In genomic region chr2:179480800-179481200, GRCm38 (mm10) we compare ENCODE assay signal across 15 mouse cellular contexts. TPM values are rescaled to one million over a fixed set of nuclear protein-coding genes. Genes with fewer than 3 reads are reported as not detected.
DNase-seq lines count a peak whose midpoint lies in the region; ATAC-seq and TF ChIP-seq lines count a peak whose summit lies in the region.
"Had no signal": no experiment of that assay in that cellular context is flagged by ENCODE, and none has a peak within 500 bp of the region (broad histone marks: within the 10 kb centered on the region; RNA-seq: fewer than 3 reads in every experiment).

No protein-coding gene starts in this region.

- H3K4me1 ChIP-seq in midbrain, embryonic 10.5 days = peaks cover 14% of the 10 kb centered on the region
- H3K4me1 ChIP-seq in midbrain, embryonic 11.5 days (ENCODE audit: control insufficient read depth, insufficient read depth, low read length) = no peaks in the 10 kb centered on the region
- H3K4me1 ChIP-seq in forebrain, embryonic 16.5 days (replicated peaks; ENCODE audit: control insufficient read depth, insufficient read depth, low read length) = peaks cover 28% of the 10 kb centered on the region
- H3K4me1 ChIP-seq in hindbrain, postnatal 0 days (ENCODE audit: insufficient read depth, low read length) = peaks cover 4% of the 10 kb centered on the region; the same call in 1 of the 2 replicates
- peaks cover 34% of the 10 kb centered on the region for H3K4me1 ChIP-seq in neural tube, embryonic 13.5 days (replicated peaks)
- H3K4me1 ChIP-seq: limb, embryonic 15.5 days; megakaryocyte, embryonic 14.5 days had no signal

- ATAC-seq in midbrain, embryonic 11.5 days (ENCODE audit: low FRiP score) = no peak
- ATAC-seq in forebrain, embryonic 16.5 days = peak; percentile 86
- ATAC-seq in hindbrain, postnatal 0 days = peak; percentile 84
- peak; percentile 86 for ATAC-seq in neural tube, embryonic 13.5 days (ENCODE audit: low read depth)

- no peaks in the 10 kb centered on the region for H3K9me3 ChIP-seq in midbrain, embryonic 10.5 days (replicated peaks)
- no peaks in the 10 kb centered on the region for H3K9me3 ChIP-seq in midbrain, embryonic 11.5 days (ENCODE audit: control insufficient read depth, low read length)
- no peaks in the 10 kb centered on the region for H3K9me3 ChIP-seq in forebrain, embryonic 16.5 days (ENCODE audit: control insufficient read depth, low read length)
- H3K9me3 ChIP-seq in hindbrain, postnatal 0 days (ENCODE audit: low read length) = no peaks in the 10 kb centered on the region
- H3K9me3 ChIP-seq in neural tube, embryonic 13.5 days = no peaks in the 10 kb centered on the region
- H3K9me3 ChIP-seq: embryonic facial prominence, embryonic 12.5 days; limb, embryonic 15.5 days had no signal

- 0 out of 2 replicates have a peak overlapping the region, but pooled peaks have one; percentile 28 for H3K27ac ChIP-seq in midbrain, embryonic 10.5 days (replicated peaks)
- no peak overlapping the region for H3K27ac ChIP-seq in midbrain, embryonic 11.5 days (ENCODE audit: low read depth, low read length)
- peak overlapping the region; percentile 44; the same call in 1 of the 2 replicates for H3K27ac ChIP-seq in forebrain, embryonic 16.5 days (ENCODE audit: low read length)
- H3K27ac ChIP-seq in hindbrain, postnatal 0 days = no peak overlapping the region
- peak overlapping the region; percentile 74 for H3K27ac ChIP-seq in neural tube, embryonic 13.5 days (replicated peaks)
- H3K27ac ChIP-seq: embryonic facial prominence, embryonic 12.5 days; kidney, postnatal 0 days; limb, embryonic 15.5 days had no signal

- no peak overlapping the region for H3K9ac ChIP-seq in midbrain, embryonic 11.5 days (ENCODE audit: low read length)
- no peak overlapping the region for H3K9ac ChIP-seq in forebrain, embryonic 16.5 days (replicated peaks; ENCODE audit: low read depth, low read length)
- no peak overlapping the region for H3K9ac ChIP-seq in hindbrain, postnatal 0 days (replicated peaks; ENCODE audit: low read length)
- H3K9ac ChIP-seq in neural tube, embryonic 13.5 days = no peak overlapping the region
- H3K9ac ChIP-seq: embryonic facial prominence, embryonic 12.5 days; limb, embryonic 15.5 days had no signal

- no peak overlapping the region for H3K4me3 ChIP-seq in midbrain, embryonic 10.5 days
- H3K4me3 ChIP-seq in midbrain, embryonic 11.5 days (ENCODE audit: low read depth, low read length) = no peak overlapping the region
- no peak overlapping the region for H3K4me3 ChIP-seq in forebrain, embryonic 16.5 days (replicated peaks; ENCODE audit: low read length)
- no peak overlapping the region for H3K4me3 ChIP-seq in hindbrain, postnatal 0 days (ENCODE audit: low read length)
- H3K4me3 ChIP-seq in neural tube, embryonic 13.5 days = no peak overlapping the region
- H3K4me3 ChIP-seq: embryonic facial prominence, embryonic 12.5 days; limb, embryonic 15.5 days; megakaryocyte, embryonic 14.5 days had no signal

- TF ChIP-seq CTCF in hindbrain, postnatal 0 days (IDR thresholded peaks at IDR 0.05; ENCODE audit: low read depth) = no peak

- DNase-seq in midbrain, embryonic 10.5 days (ENCODE audit: low spot score) = no peak
- DNase-seq in midbrain, embryonic 11.5 days (ENCODE audit: low spot score, missing footprints) = no peak
- peak; percentile 77 for DNase-seq in hindbrain, postnatal 0 days (ENCODE audit: low spot score)
- no peak for DNase-seq in heart, adult 9 months (ENCODE audit: low spot score in 2 of 2)
- DNase-seq in lung, adult 18-20 months = no peak
- DNase-seq: heart, postnatal 4 days; kidney, adult 11 months; lung, postnatal 14 days; thymus, postnatal 4 days had no signal

- WGBS in midbrain, embryonic 10.5 days = 80% methylated on average over 5 of the region's 5 CpGs
- WGBS in midbrain, embryonic 11.5 days = 76% methylated on average over 5 of the region's 5 CpGs
- WGBS in forebrain, embryonic 16.5 days = 20% methylated on average over 5 of the region's 5 CpGs
- 31% methylated on average over 5 of the region's 5 CpGs for WGBS in hindbrain, postnatal 0 days
- 24% methylated on average over 5 of the region's 5 CpGs for WGBS in neural tube, embryonic 13.5 days

- no peak overlapping the region for H3K4me2 ChIP-seq in midbrain, embryonic 11.5 days
- H3K4me2 ChIP-seq in forebrain, embryonic 16.5 days (ENCODE audit: low read length) = no peak overlapping the region
- H3K4me2 ChIP-seq in hindbrain, postnatal 0 days (ENCODE audit: low read depth, low read length) = no peak overlapping the region
- 0 out of 2 replicates have a peak overlapping the region, but pooled peaks have one; percentile 11 for H3K4me2 ChIP-seq in neural tube, embryonic 13.5 days
- H3K4me2 ChIP-seq: embryonic facial prominence, embryonic 12.5 days; limb, embryonic 15.5 days had no signal

- H3K27me3 ChIP-seq in midbrain, embryonic 10.5 days (ENCODE audit: low read depth, poor library complexity, severe bottlenecking) = no peaks in the 10 kb centered on the region
- no peaks in the 10 kb centered on the region for H3K27me3 ChIP-seq in midbrain, embryonic 11.5 days (ENCODE audit: control insufficient read depth, insufficient read depth, low read length)
- no peaks in the 10 kb centered on the region for H3K27me3 ChIP-seq in forebrain, embryonic 16.5 days (replicated peaks; ENCODE audit: control insufficient read depth, insufficient read depth, low read length)
- H3K27me3 ChIP-seq in hindbrain, postnatal 0 days (ENCODE audit: insufficient read depth, low read length) = no peaks in the 10 kb centered on the region
- H3K27me3 ChIP-seq in neural tube, embryonic 13.5 days = no peaks in the 10 kb centered on the region
- H3K27me3 ChIP-seq: embryonic facial prominence, embryonic 12.5 days; limb, embryonic 15.5 days; megakaryocyte, embryonic 14.5 days had no signal

- H3K36me3 ChIP-seq in midbrain, embryonic 10.5 days = no peaks in the 10 kb centered on the region
- no peaks in the 10 kb centered on the region for H3K36me3 ChIP-seq in midbrain, embryonic 11.5 days (ENCODE audit: control insufficient read depth, insufficient read depth, low read length)
- H3K36me3 ChIP-seq in forebrain, embryonic 16.5 days (ENCODE audit: control insufficient read depth, insufficient read depth) = no peaks in the 10 kb centered on the region
- H3K36me3 ChIP-seq in hindbrain, postnatal 0 days (ENCODE audit: insufficient read depth, low read length) = no peaks in the 10 kb centered on the region
- H3K36me3 ChIP-seq in neural tube, embryonic 13.5 days = no peaks in the 10 kb centered on the region
- H3K36me3 ChIP-seq: embryonic facial prominence, embryonic 12.5 days; limb, embryonic 15.5 days had no signal

RNA-seq across cellular contexts. Expression of gene Cdh4, which starts 38.6 kb away (rescaled TPM):
- 8.3 and 9.8 TPM in 2 replicates for polyA plus RNA-seq in midbrain, embryonic 10.5 days (2016; fragmentation: Nextera tagmentation; extraction: Ambion mirVana)
- 6.8 and 8.5 TPM in 2 replicates for polyA plus RNA-seq in midbrain, embryonic 11.5 days (2014; fragmentation: Nextera tagmentation; extraction: Ambion mirVana)
- 57.4 and 59.4 TPM in 2 replicates for polyA plus RNA-seq in forebrain, embryonic 16.5 days (2015; fragmentation: Nextera tagmentation; extraction: Ambion mirVana)
- 66.8 and 74.6 TPM in 2 replicates for total RNA-seq in hindbrain, postnatal 0 days (2014; rRNA removed)
- polyA plus RNA-seq in hindbrain, postnatal 0 days (2015; fragmentation: Nextera tagmentation; extraction: Ambion mirVana) = 33.9 and 42.1 TPM in 2 replicates
- polyA plus RNA-seq in neural tube, embryonic 13.5 days (2015; fragmentation: Nextera tagmentation; extraction: Ambion mirVana) = 32.0 and 32.7 TPM in 2 replicates

Comparison
In these comparisons a context has a peak if more than half of its experiments do, and no peak if none do; other contexts are left out.
1. H3K27ac ChIP-seq: peak in midbrain, embryonic 10.5 days (single experiment), forebrain, embryonic 16.5 days (single experiment) and neural tube, embryonic 13.5 days (single experiment); none in midbrain, embryonic 11.5 days (single experiment) and hindbrain, postnatal 0 days (single experiment).